Mouse (Mus musculus): ENCODE measurements at regions not wholly inside any gene's neighbourhood (a gene's known extent, or its start where the extent isn't known, plus 50 kb on each side); places are given as distances from the start of the nearest gene placed in this dataset.

DNA sequence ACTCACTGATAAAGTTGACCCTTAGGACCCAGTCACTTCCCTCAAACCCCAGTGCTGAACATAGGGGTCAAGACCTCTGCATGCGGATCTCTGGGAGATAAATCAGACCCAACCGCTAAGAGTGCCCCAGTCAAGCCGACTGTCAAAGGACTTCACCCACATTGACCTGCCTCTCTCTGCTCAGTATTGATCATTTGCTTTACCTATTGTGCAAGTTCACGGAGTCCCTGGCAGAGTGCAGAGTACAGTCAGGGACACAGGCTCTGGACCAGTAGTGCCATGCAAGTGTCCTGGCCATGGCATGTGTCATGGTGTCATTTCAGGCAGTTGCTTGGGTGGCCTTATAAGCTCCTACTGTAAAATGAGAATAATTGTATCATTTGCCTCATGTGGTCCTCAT lies 169.9 kb downstream of the Dyrk2 start:
- dilution Hi-C loops (cut with MboI; ENCODE audit: extremely low pct_ligation_motif_present, extremely low pct_unique_long_range_greater_than_20kb, low sequenced_read_pairs) (no loop called here), in situ Hi-C loops (cut with MboI; ENCODE audit: low pct_ligation_motif_present, low pct_unique_long_range_greater_than_20kb, low sequenced_read_pairs) (no loop called here)
- no peak for DNase-seq (ENCODE audit: extremely low read depth)

DNA sequence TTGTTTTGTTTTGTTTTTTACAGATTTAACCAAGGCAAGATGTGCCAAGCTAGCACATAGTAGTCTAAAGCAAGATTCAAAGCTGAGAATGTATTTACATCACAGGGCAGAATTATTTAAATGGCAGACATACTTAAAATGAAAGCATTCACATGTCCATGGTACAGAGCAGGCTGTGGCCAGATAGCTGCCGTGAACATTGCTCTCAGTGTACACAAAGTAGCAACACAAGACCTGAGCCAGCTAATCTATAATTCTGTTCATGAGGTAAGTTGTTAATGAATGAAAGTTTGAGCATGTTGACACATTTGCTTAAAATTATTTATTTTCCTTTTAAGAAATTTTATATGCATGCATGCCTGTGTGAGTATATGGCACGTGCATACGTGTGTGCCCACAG lies 164.0 kb downstream of the Dyrk2 start:
- in situ Hi-C loops (cut with MboI; ENCODE audit: low pct_ligation_motif_present, low pct_unique_long_range_greater_than_20kb, low sequenced_read_pairs) (no loop called here), dilution Hi-C loops (cut with MboI; ENCODE audit: extremely low pct_ligation_motif_present, extremely low pct_unique_long_range_greater_than_20kb, low sequenced_read_pairs) (no loop called here)
- TF ChIP-seq JUN (IDR thresholded peaks at IDR 0.05; ENCODE audit: insufficient read depth, low read depth, low read length) (no peak), ZC3H11A (IDR thresholded peaks at IDR 0.05; ENCODE audit: low read depth, low read length) (no peak), RCOR1 (conservative IDR thresholded peaks at IDR 0.05; ENCODE audit: low read depth, low read length) (no peak), RAD21 (IDR thresholded peaks at IDR 0.05; ENCODE audit: low read depth, low read length) (no peak), MYC (IDR thresholded peaks at IDR 0.05; ENCODE audit: low read depth, low read length) (no peak), HCFC1 (IDR thresholded peaks at IDR 0.05; ENCODE audit: low read depth, low read length) (no peak), MEF2A (IDR thresholded peaks at IDR 0.05; ENCODE audit: borderline replicate concordance, low read depth, low read length) (no peak), GABPA (IDR thresholded peaks at IDR 0.05; ENCODE audit: insufficient replicate concordance, low read depth, low read length) (no peak), POLR2AphosphoS2 (IDR thresholded peaks at IDR 0.05; ENCODE audit: low read depth, low read length) (no peak), CHD1 (IDR thresholded peaks at IDR 0.05; ENCODE audit: low read depth, low read length) (no peak), POLR2A (IDR thresholded peaks at IDR 0.05; ENCODE audit: low read depth, low read length) (no peak), MAFK (IDR thresholded peaks at IDR 0.05; ENCODE audit: insufficient replicate concordance, low read length) (no peak), TCF12 (IDR thresholded peaks at IDR 0.05; ENCODE audit: low read depth, low read length) (no peak), UBTF (IDR thresholded peaks at IDR 0.05; ENCODE audit: low read depth, low read length) (no peak), USF1 (IDR thresholded peaks at IDR 0.05; ENCODE audit: low read depth, low read length) (no peak), MAZ (IDR thresholded peaks at IDR 0.05; ENCODE audit: low read depth, low read length) (no peak), ZNF384 (IDR thresholded peaks at IDR 0.05; ENCODE audit: low read depth, low read length) (no peak)
- Histone ChIP-seq H3K36me3 (replicated peaks in 1 of 2; ENCODE audit: control insufficient read depth in 1 of 2, insufficient read depth in 1 of 2, low read length in 1 of 2) (no peaks in the 10 kb centered on the region), H3K9ac (ENCODE audit: insufficient read depth, low read depth) (no peak overlapping the region), H3K9me3 (replicated peaks; ENCODE audit: low read length) (no peaks in the 10 kb centered on the region), H3K4me1 (ENCODE audit: control insufficient read depth in 1 of 2, insufficient read depth in 2 of 2) (peaks cover 16 to 24% of the 10 kb centered on the region in 2 experiments), H3K27me3 (replicated peaks) (no peaks in the 10 kb centered on the region), H3K79me2 (replicated peaks; ENCODE audit: control insufficient read depth, extremely low read depth, insufficient read depth, poor library complexity, severe bottlenecking) (no peaks in the 10 kb centered on the region), H3K4me3 (replicated peaks in 1 of 3; ENCODE audit: low read depth in 2 of 3, low read length in 2 of 3, poor library complexity in 1 of 3) (no peak overlapping the region), H3K4me2 (ENCODE audit: insufficient read depth, low read depth, poor library complexity, severe bottlenecking) (no peak overlapping the region), H3K27ac (ENCODE audit: insufficient read depth, low read depth) (no peak overlapping the region)
- DNase-seq (ENCODE audit: extremely low read depth), result no peak

More for the DNA sequence above, 169.9 kb downstream of the Dyrk2 start:
- Histone ChIP-seq H3K4me2 (ENCODE audit: insufficient read depth, low read depth, poor library complexity, severe bottlenecking) (no peak overlapping the region), H3K36me3 (replicated peaks in 1 of 2; ENCODE audit: control insufficient read depth in 1 of 2, insufficient read depth in 1 of 2, low read length in 1 of 2) (no peaks in the 10 kb centered on the region), H3K27me3 (replicated peaks) (no peaks in the 10 kb centered on the region), H3K27ac (ENCODE audit: insufficient read depth, low read depth) (no peak overlapping the region), H3K9ac (ENCODE audit: insufficient read depth, low read depth) (no peak overlapping the region), H3K4me3 (replicated peaks in 1 of 3; ENCODE audit: low read depth in 2 of 3, low read length in 2 of 3, poor library complexity in 1 of 3) (no peak overlapping the region), H3K9me3 (replicated peaks; ENCODE audit: low read length) (no peaks in the 10 kb centered on the region), H3K4me1 (ENCODE audit: control insufficient read depth in 1 of 2, insufficient read depth in 2 of 2) (no peaks in the 10 kb centered on the region; a peak in 1 of 4 replicates), H3K79me2 (replicated peaks; ENCODE audit: control insufficient read depth, extremely low read depth, insufficient read depth, poor library complexity, severe bottlenecking) (no peaks in the 10 kb centered on the region)
- TF ChIP-seq E2F4 (IDR thresholded peaks at IDR 0.05; ENCODE audit: insufficient replicate concordance, low read depth, low read length), result no peak
- no peak for TF ChIP-seq EP300 (IDR thresholded peaks at IDR 0.05; ENCODE audit: low read length)
- TF ChIP-seq MXI1 (IDR thresholded peaks at IDR 0.05; ENCODE audit: low read depth, low read length), result no peak
- no peak for TF ChIP-seq MAZ (IDR thresholded peaks at IDR 0.05; ENCODE audit: low read depth, low read length)
- no peak for TF ChIP-seq SIN3A (IDR thresholded peaks at IDR 0.05; ENCODE audit: low read length)
- TF ChIP-seq POLR2A (IDR thresholded peaks at IDR 0.05; ENCODE audit: low read depth, low read length), result no peak
- no peak for TF ChIP-seq KAT2A (IDR thresholded peaks at IDR 0.05; ENCODE audit: insufficient replicate concordance, low read length)
- no peak for TF ChIP-seq TBP (conservative IDR thresholded peaks at IDR 0.05; ENCODE audit: low read depth, low read length)
- no peak for TF ChIP-seq PAX5 (IDR thresholded peaks at IDR 0.05; ENCODE audit: low read length)
- no peak for TF ChIP-seq CHD1 (IDR thresholded peaks at IDR 0.05; ENCODE audit: low read depth, low read length)
